Mouse (Mus musculus): Measurements from ENCODE around the gene Ugt2b37.
"Not testable (repeated sequence)": the region's sequence is repeated elsewhere in the genome, so short reads cannot be mapped to it uniquely, and the experiment has no call there.

Ugt2b37 gene

GRCm38 (mm10) chr5:87254676-87255075 lies at the start of gene Ugt2b37:
Gene Ugt2b37 (minus strand): TSS chr5:87254804.
- not testable (repeated sequence) for DNase-seq (ENCODE audit: low read depth)

- not testable (repeated sequence) for DNase-seq (ENCODE audit: low read depth)
Measured at GRCm38 (mm10) chr5:87286180-87286579, 31.6 kb upstream of the Ugt2b37 start.

GRCm38 (mm10) chr5:87275986-87276385 lies 21.4 kb upstream of the Ugt2b37 start:
- DNase-seq (ENCODE audit: low read depth) = not testable (repeated sequence)

- no peak for DNase-seq (ENCODE audit: low read depth)
Measured at GRCm38 (mm10) chr5:87275581-87275980, 21.0 kb upstream of the Ugt2b37 start.

- DNase-seq (ENCODE audit: low read depth) = no peak
Measured at GRCm38 (mm10) chr5:87255831-87256230, 1.2 kb upstream of the Ugt2b37 start.

- DNase-seq (ENCODE audit: low read depth) = not testable (repeated sequence)
Measured at GRCm38 (mm10) chr5:87242140-87242539, 12.5 kb downstream of the Ugt2b37 start.

GRCm38 (mm10) chr5:87196430-87196829 lies 58.2 kb downstream of the Ugt2b37 start:
- not testable (repeated sequence) for DNase-seq (ENCODE audit: low read depth)

Measured in fibroblast of lung, adult 2 months (primary cell).